Mouse (Mus musculus) ES-E14 (cell line): ENCODE measurements around the gene Arhgef1. TPM values are rescaled to one million over a fixed set of nuclear protein-coding genes. Genes with fewer than 3 reads are reported as not detected.

Source experiments
- DNase-seq: peaks from one replicate; pipeline ENCODE4 v3.0.0-alpha.2; 2013; ENCODE audit warnings: low read depth, low spot score
- H3K27ac ChIP-seq: 2 replicates; pipeline ENCODE4 v1.5.1; 2012; ENCODE audit warnings: low read depth, mild to moderate bottlenecking, low read length, moderate library complexity, mixed read lengths; ENCODE audit not compliant: poor library complexity, insufficient read depth, severe bottlenecking
- H3K36me3 ChIP-seq: 2 replicates; pipeline ENCODE4 v1.6.1; 2012; ENCODE audit warnings: mild to moderate bottlenecking, low read length, moderate library complexity, mixed read lengths; ENCODE audit not compliant: control insufficient read depth, poor library complexity, insufficient read depth, severe bottlenecking
- H3K4me1 ChIP-seq, 2 experiments: fragments of 150-350 bp in 1 of 2; sonication (generic) in 1 of 2; 2 replicates each; pipeline ENCODE4 v1.6.1; 2012; ENCODE audit warnings: low read length in 2 of 2, mild to moderate bottlenecking in 1 of 2, mixed read lengths in 1 of 2; ENCODE audit not compliant: control insufficient read depth in 2 of 2, insufficient read depth in 2 of 2, poor library complexity in 1 of 2
- H3K4me3 ChIP-seq, 2 experiments: fragments of 150-350 bp in 1 of 2; sonication (generic) in 1 of 2; 2 replicates each; pipeline ENCODE4 v1.5.1; 2012; ENCODE audit warnings: low read length in 2 of 2, low read depth in 1 of 2, mild to moderate bottlenecking in 1 of 2, mixed read lengths in 1 of 2; ENCODE audit not compliant: insufficient read depth in 1 of 2, poor library complexity in 1 of 2, severe bottlenecking in 1 of 2
- H3K9ac ChIP-seq: 2 replicates; pipeline ENCODE4 v1.6.1; 2012; ENCODE audit warnings: low read depth, mild to moderate bottlenecking, low read length, mixed read lengths; ENCODE audit not compliant: poor library complexity, insufficient read depth, severe bottlenecking
- H3K9me3 ChIP-seq: fragments of 150-350 bp; sonication (generic); 2 replicates; pipeline ENCODE4 v1.6.1; 2012; ENCODE audit warnings: low read depth, mild to moderate bottlenecking, low read length; ENCODE audit not compliant: control insufficient read depth, insufficient read depth
- CHD2 ChIP-seq: IDR thresholded peaks from 2 replicates; pipeline ENCODE4 v1.6.1; 2014; ENCODE audit warnings: mild to moderate bottlenecking, low read depth, low read length, inconsistent platforms
- HCFC1 ChIP-seq: IDR thresholded peaks from 2 replicates; pipeline ENCODE4 v1.6.1; 2012; ENCODE audit warnings: low read length, inconsistent platforms, borderline replicate concordance; ENCODE audit not compliant: insufficient read depth
- MAFK ChIP-seq: IDR thresholded peaks from 2 replicates; pipeline ENCODE4 v1.6.1; 2014; ENCODE audit warnings: mild to moderate bottlenecking, low read depth, low read length, inconsistent platforms; ENCODE audit not compliant: insufficient read depth
- ZC3H11A ChIP-seq: IDR thresholded peaks from 2 replicates; pipeline ENCODE4 v1.6.1; 2012; ENCODE audit warnings: low read depth, mild to moderate bottlenecking, inconsistent platforms, low read length, borderline replicate concordance
- ZNF384 ChIP-seq: IDR thresholded peaks from 2 replicates; pipeline ENCODE4 v1.6.1; 2012; ENCODE audit warnings: low read depth, low read length, inconsistent platforms
- in situ Hi-C, 2 experiments: fragments of 600-800 bp; cut with MboI; formaldehyde crosslinking; loops; one replicate each; pipeline ENCODE4 v1.15.1; 2025; ENCODE audit warnings: low sequenced_read_pairs in 2 of 2, inconsistent platforms in 1 of 2; ENCODE audit not compliant: unreplicated experiment in 2 of 2
- total RNA-seq: library from RNA; depleted of rRNA; stranded (reverse); fragments of 300-350 nt; gene quantifications from 2 replicates; pipeline ENCODE4 v1.2.3, GENCODE M21; 2012

Arhgef1 gene
- total RNA-seq, 1 experiment, result 32.1 TPM

GRCm38 (mm10) chr7:24887096-24887495 is 15.6 kb upstream of the Arhgef1 start:
- in situ Hi-C loops, result no loop called here
- Histone ChIP-seq H3K4me3 (peak overlapping the region; percentile 70 to 98; a peak in 3 of 4 replicates), H3K9me3 (no peaks in the 10 kb centered on the region), H3K4me1 (peaks cover 0 to 15% of the 10 kb centered on the region in 2 experiments; a peak in 2 of 4 replicates), H3K27ac (peak overlapping the region; percentile 63; the same call in 1 of the 2 replicates), H3K36me3 (peaks cover 59% of the 10 kb centered on the region), H3K9ac (peak overlapping the region; percentile 100)
- DNase-seq, result no peak
- no peak for TF ChIP-seq ZC3H11A
- TF ChIP-seq MAFK, result no peak
- no peak for TF ChIP-seq ZNF384
- TF ChIP-seq HCFC1, result no peak
- no peak for TF ChIP-seq CHD2

- H3K36me3 ChIP-seq, result peaks cover 59% of the 10 kb centered on the region
- H3K27ac ChIP-seq, result 0 out of 2 replicates have a peak overlapping the region, but pooled peaks have one; percentile 8
- in situ Hi-C loops, result no loop called here
- H3K4me3 ChIP-seq, result no peak overlapping the region
- DNase-seq, result no peak
- H3K9me3 ChIP-seq, result no peaks in the 10 kb centered on the region
- peaks cover 0 to 12% of the 10 kb centered on the region in 2 experiments; a peak in 2 of 4 replicates for H3K4me1 ChIP-seq
- TF ChIP-seq ZC3H11A (no peak), MAFK (no peak), CHD2 (0 out of 2 replicates have a peak, but pooled peaks have one; percentile 3), ZNF384 (no peak), HCFC1 (no peak)
- H3K9ac ChIP-seq, result no peak overlapping the region
Observed at GRCm38 (mm10) chr7:24889431-24890220, 13.1 kb upstream of the Arhgef1 start.

- H3K4me3 ChIP-seq, result no peak overlapping the region
- 0 out of 2 replicates have a peak overlapping the region, but pooled peaks have one; percentile 8 for H3K27ac ChIP-seq
- H3K9ac ChIP-seq, result no peak overlapping the region
- peak; percentile 85 for DNase-seq
- no peaks in the 10 kb centered on the region for H3K9me3 ChIP-seq
- in situ Hi-C loops, result no loop called here
- peaks cover 50% of the 10 kb centered on the region for H3K36me3 ChIP-seq
- TF ChIP-seq CHD2 (no peak), HCFC1 (peak; percentile 57; the same call in 1 of the 2 replicates), ZNF384 (no peak), MAFK (peak; percentile 50; the same call in 1 of the 2 replicates), ZC3H11A (no peak)
- peaks cover 0 to 12% of the 10 kb centered on the region in 2 experiments; a peak in 2 of 4 replicates for H3K4me1 ChIP-seq
Observed at GRCm38 (mm10) chr7:24890281-24891216, 12.2 kb upstream of the Arhgef1 start.

GRCm38 (mm10) chr7:24891241-24892124 is 11.2 kb upstream of the Arhgef1 start:
- in situ Hi-C loops, result no loop called here
- Histone ChIP-seq H3K4me1 (peaks cover 0 to 9% of the 10 kb centered on the region in 2 experiments; a peak in 1 of 4 replicates), H3K4me3 (no peak overlapping the region), H3K27ac (no peak overlapping the region; the same call in 1 of the 2 replicates), H3K9me3 (no peaks in the 10 kb centered on the region), H3K9ac (no peak overlapping the region), H3K36me3 (peaks cover 41% of the 10 kb centered on the region)
- DNase-seq, result no peak
- TF ChIP-seq CHD2, result peak; percentile 69; the same call in 1 of the 2 replicates
- no peak for TF ChIP-seq ZC3H11A
